Comparison of ENCODE assay signal across 34 mouse cellular contexts in genomic region chr4:106121306-106121705, GRCm38 (mm10).
"Had no signal": no experiment of that assay in that cellular context is flagged by ENCODE, and none has a peak within 500 bp of the region (broad histone marks: within the 10 kb centered on the region; RNA-seq: fewer than 3 reads in every experiment).

No protein-coding gene starts in this region.

- DNase-seq: heart, postnatal 10 days; heart, postnatal 14 days; heart, postnatal 36 days; heart, postnatal 4 days; kidney, adult 11 months; kidney, adult 2 months; kidney, adult 8-10 months; kidney, adult 9 months; kidney, postnatal 10 days; kidney, postnatal 14 days; kidney, postnatal 25 days; kidney, postnatal 36 days; kidney, postnatal 4 days; layer of hippocampus, adult 9-11 months; layer of hippocampus, postnatal 36 days had no signal

- H3K27ac ChIP-seq: heart, embryonic 10.5 days; heart, embryonic 13.5 days; heart, embryonic 15.5 days; hindbrain, embryonic 10.5 days; hindbrain, embryonic 12.5 days; hindbrain, embryonic 13.5 days; hindbrain, embryonic 14.5 days; hindbrain, embryonic 15.5 days; hindbrain, postnatal 0 days; intestine, embryonic 15.5 days; kidney, embryonic 15.5 days; kidney, postnatal 0 days; layer of hippocampus, adult 2 months had no signal

- H3K4me2 ChIP-seq: heart, embryonic 11.5 days; heart, embryonic 12.5 days; heart, embryonic 13.5 days; heart, embryonic 15.5 days; hindbrain, embryonic 12.5 days; hindbrain, embryonic 13.5 days; hindbrain, embryonic 14.5 days; hindbrain, embryonic 15.5 days; intestine, embryonic 15.5 days; kidney, embryonic 15.5 days had no signal

- H3K4me1 ChIP-seq: heart, embryonic 12.5 days; heart, embryonic 13.5 days; heart, embryonic 15.5 days; hindbrain, embryonic 12.5 days; hindbrain, embryonic 13.5 days; hindbrain, embryonic 15.5 days; intestine, embryonic 15.5 days; kidney, embryonic 15.5 days had no signal

- H3K9me3 ChIP-seq: heart, embryonic 10.5 days; heart, embryonic 12.5 days; heart, embryonic 13.5 days; heart, embryonic 15.5 days; hindbrain, embryonic 10.5 days; hindbrain, embryonic 12.5 days; hindbrain, embryonic 13.5 days; hindbrain, embryonic 15.5 days; intestine, embryonic 15.5 days; kidney, embryonic 15.5 days had no signal

- ATAC-seq: hindbrain, embryonic 16.5 days; hindbrain, postnatal 0 days; inflammation-experienced regulatory T-cells, adult 6 months; intestine, embryonic 15.5 days; intestine, embryonic 16.5 days; intestine, postnatal 0 days had no signal

- H3K36me3 ChIP-seq: heart, embryonic 10.5 days; heart, embryonic 12.5 days; heart, embryonic 13.5 days; heart, embryonic 15.5 days; hindbrain, embryonic 10.5 days; hindbrain, embryonic 12.5 days; hindbrain, embryonic 13.5 days; hindbrain, embryonic 15.5 days; intestine, embryonic 15.5 days; kidney, embryonic 15.5 days had no signal

- H3K27me3 ChIP-seq: heart, embryonic 12.5 days; heart, embryonic 13.5 days; heart, embryonic 15.5 days; hindbrain, embryonic 12.5 days; hindbrain, embryonic 13.5 days; hindbrain, embryonic 15.5 days; intestine, embryonic 15.5 days; kidney, embryonic 15.5 days had no signal

- H3K9ac ChIP-seq: heart, embryonic 12.5 days; heart, embryonic 13.5 days; heart, embryonic 15.5 days; hindbrain, embryonic 12.5 days; hindbrain, embryonic 13.5 days; hindbrain, embryonic 14.5 days; hindbrain, embryonic 15.5 days; intestine, embryonic 15.5 days; kidney, embryonic 15.5 days had no signal

- H3K4me3 ChIP-seq: heart, embryonic 10.5 days; heart, embryonic 12.5 days; heart, embryonic 13.5 days; heart, embryonic 15.5 days; hindbrain, embryonic 10.5 days; hindbrain, embryonic 12.5 days; hindbrain, embryonic 13.5 days; hindbrain, embryonic 15.5 days; intestine, embryonic 15.5 days; kidney, embryonic 15.5 days; layer of hippocampus, adult 2 months had no signal
